Comparison of ENCODE assay signal across 7 mouse cellular contexts in genomic region chr6:50978571-50978970, GRCm38 (mm10).
DNase-seq lines count a peak whose midpoint lies in the region; ATAC-seq and TF ChIP-seq lines count a peak whose summit lies in the region.

No protein-coding gene starts in this region.

- H3K4me3 ChIP-seq in embryonic facial prominence, embryonic 10.5 days: no peak overlapping the region
- H3K4me3 ChIP-seq in limb, embryonic 13.5 days: no peak overlapping the region
- H3K4me3 ChIP-seq in thymus, adult 2 months (ENCODE audit: control insufficient read depth, insufficient read depth, low read length): no peak overlapping the region
- no peak overlapping the region for H3K4me3 ChIP-seq in left cerebral cortex, adult 2 months

- no peak for ATAC-seq in limb, embryonic 13.5 days (ENCODE audit: low FRiP score, low read depth)
- ATAC-seq in cerebellum, adult (ENCODE audit: insufficient number of reproducible peaks, low FRiP score, low TSS enrichment): no peak

- no peak for TF ChIP-seq CTCF in thymus, adult 2 months (IDR thresholded peaks at IDR 0.05; ENCODE audit: borderline replicate concordance, control insufficient read depth, extremely low read depth, insufficient read depth, low read length, poor library complexity)
- no peak for TF ChIP-seq CTCF in left cerebral cortex, adult 2 months (IDR thresholded peaks at IDR 0.05)

- H3K27me3 ChIP-seq in embryonic facial prominence, embryonic 10.5 days (replicated peaks; ENCODE audit: low read depth, poor library complexity, severe bottlenecking): no peaks in the 10 kb centered on the region
- H3K27me3 ChIP-seq in limb, embryonic 13.5 days: peaks cover 10% of the 10 kb centered on the region; the same call in 1 of the 2 replicates
- no peaks in the 10 kb centered on the region for H3K27me3 ChIP-seq in thymus, adult 2 months (ENCODE audit: control insufficient read depth, insufficient read depth, low read length)

- no peak overlapping the region for H3K9ac ChIP-seq in limb, embryonic 13.5 days

- peak overlapping the region; percentile 88 for H3K27ac ChIP-seq in embryonic facial prominence, embryonic 10.5 days (replicated peaks)
- H3K27ac ChIP-seq in limb, embryonic 13.5 days: peak overlapping the region; percentile 48; the same call in 1 of the 2 replicates
- H3K27ac ChIP-seq in thymus, adult 2 months (ENCODE audit: control insufficient read depth, insufficient read depth, low read length): no peak overlapping the region
- no peak overlapping the region for H3K27ac ChIP-seq in left cerebral cortex, adult 2 months

- intact Hi-C loops in heart, postnatal 14 days (cut with DNase I): loop anchor here (5.0 to 10.0 kb wide), 3 partner anchors 36 to 186 kb away; no protein-coding TSS in a partner anchor
- intact Hi-C loops in left cerebral cortex, adult 2 months (cut with DNase I): no loop called here

- WGBS in embryonic facial prominence, embryonic 10.5 days: 28% methylated on average over 3 of the region's 3 CpGs
- 21% methylated on average over 3 of the region's 3 CpGs for WGBS in limb, embryonic 13.5 days
- WGBS in thymus, adult 2 months: 89% methylated on average over 3 of the region's 3 CpGs

- H3K36me3 ChIP-seq in embryonic facial prominence, embryonic 10.5 days (replicated peaks): no peaks in the 10 kb centered on the region
- no peaks in the 10 kb centered on the region for H3K36me3 ChIP-seq in limb, embryonic 13.5 days
- H3K36me3 ChIP-seq in thymus, adult 2 months (ENCODE audit: control insufficient read depth, insufficient read depth, low read length): no peaks in the 10 kb centered on the region

- peaks cover 84% of the 10 kb centered on the region for H3K4me1 ChIP-seq in embryonic facial prominence, embryonic 10.5 days
- peaks cover 65% of the 10 kb centered on the region for H3K4me1 ChIP-seq in limb, embryonic 13.5 days
- no peaks in the 10 kb centered on the region for H3K4me1 ChIP-seq in thymus, adult 2 months (replicated peaks; ENCODE audit: control insufficient read depth, insufficient read depth, low read length)

- no peaks in the 10 kb centered on the region for H3K9me3 ChIP-seq in embryonic facial prominence, embryonic 10.5 days
- H3K9me3 ChIP-seq in limb, embryonic 13.5 days: no peaks in the 10 kb centered on the region

- DNase-seq in MN1 (ENCODE audit: low spot score): peak; percentile 14
- DNase-seq in embryonic facial prominence, embryonic 10.5 days (ENCODE audit: low spot score): peak; percentile 36
- peak; percentile 31 to 49 for DNase-seq in heart, postnatal 14 days
- no peak for DNase-seq in thymus, adult 2 months
- DNase-seq in left cerebral cortex, adult 2 months (ENCODE audit: extremely low spot score in 1 of 2, low spot score in 2 of 2): no peak

- no peak for TF ChIP-seq POLR2A in thymus, adult 2 months (IDR thresholded peaks at IDR 0.05; ENCODE audit: control insufficient read depth, extremely low read depth, insufficient read depth, low read length, poor library complexity)

- H3K4me2 ChIP-seq in limb, embryonic 13.5 days (replicated peaks): no peak overlapping the region

Comparison
In these comparisons a context has a peak if more than half of its experiments do, and no peak if none do; other contexts are left out.
1. DNase-seq: peak in MN1 (single experiment), embryonic facial prominence, embryonic 10.5 days (single experiment) and heart, postnatal 14 days (2 of 2); none in thymus, adult 2 months (single experiment) and left cerebral cortex, adult 2 months (0 of 2).
2. H3K27ac ChIP-seq: peak in embryonic facial prominence, embryonic 10.5 days (single experiment) and limb, embryonic 13.5 days (single experiment); none in thymus, adult 2 months (single experiment) and left cerebral cortex, adult 2 months (single experiment).